Mouse (Mus musculus) cerebellum, adult 11-12 months (tissue): Measurements from ENCODE around the gene Pdk2.

ENCODE experiments used
- DNase-seq: peaks from one replicate; pipeline ENCODE4 v3.0.0; 2022

Gene Pdk2

DNA sequence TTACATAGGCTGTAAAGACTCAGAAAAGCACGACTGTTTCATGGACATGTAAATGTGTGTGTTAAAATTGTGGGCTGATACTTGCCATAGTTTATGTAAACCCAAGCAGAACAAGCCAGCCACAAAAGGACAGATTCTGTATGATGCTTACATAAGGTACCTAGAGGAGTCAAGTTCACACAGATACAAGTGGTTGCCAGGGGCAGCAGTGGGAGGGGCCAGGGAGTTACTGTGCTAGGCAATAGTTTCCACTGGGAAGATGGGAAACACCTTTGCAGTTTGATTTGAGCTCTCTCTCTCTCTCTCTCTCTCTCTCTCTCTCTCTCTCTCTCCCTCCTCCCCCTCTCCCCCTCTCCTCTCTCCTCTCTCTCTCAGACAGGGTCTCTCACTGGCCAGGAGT, 56.0 kb downstream of the Pdk2 start:
- DNase-seq = peak; percentile 27

GRCm38 (mm10) chr11:94979462-94980179, 61.5 kb downstream of the Pdk2 start:
- DNase-seq = no peak

DNA sequence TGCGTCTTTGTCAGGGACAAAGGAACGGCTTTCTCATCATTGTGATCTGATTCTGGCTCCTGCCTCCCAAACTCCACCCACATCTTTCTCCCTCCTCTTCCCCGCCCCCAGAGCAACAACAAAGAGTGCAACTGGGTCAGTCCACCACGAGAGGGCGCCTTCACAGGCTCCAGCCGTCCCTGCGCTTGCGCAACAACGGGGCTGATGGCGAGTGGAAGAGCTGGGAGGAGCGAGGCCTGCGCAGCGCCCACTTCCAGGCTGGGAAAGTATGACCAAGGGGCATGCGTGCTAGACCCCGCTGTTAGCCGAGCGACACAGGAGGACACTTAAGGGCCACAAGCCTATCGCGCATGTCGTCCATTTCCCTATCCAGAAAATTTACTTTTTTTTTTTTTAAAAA, 62.2 kb downstream of the Pdk2 start:
- DNase-seq = peak; percentile 97

DNA sequence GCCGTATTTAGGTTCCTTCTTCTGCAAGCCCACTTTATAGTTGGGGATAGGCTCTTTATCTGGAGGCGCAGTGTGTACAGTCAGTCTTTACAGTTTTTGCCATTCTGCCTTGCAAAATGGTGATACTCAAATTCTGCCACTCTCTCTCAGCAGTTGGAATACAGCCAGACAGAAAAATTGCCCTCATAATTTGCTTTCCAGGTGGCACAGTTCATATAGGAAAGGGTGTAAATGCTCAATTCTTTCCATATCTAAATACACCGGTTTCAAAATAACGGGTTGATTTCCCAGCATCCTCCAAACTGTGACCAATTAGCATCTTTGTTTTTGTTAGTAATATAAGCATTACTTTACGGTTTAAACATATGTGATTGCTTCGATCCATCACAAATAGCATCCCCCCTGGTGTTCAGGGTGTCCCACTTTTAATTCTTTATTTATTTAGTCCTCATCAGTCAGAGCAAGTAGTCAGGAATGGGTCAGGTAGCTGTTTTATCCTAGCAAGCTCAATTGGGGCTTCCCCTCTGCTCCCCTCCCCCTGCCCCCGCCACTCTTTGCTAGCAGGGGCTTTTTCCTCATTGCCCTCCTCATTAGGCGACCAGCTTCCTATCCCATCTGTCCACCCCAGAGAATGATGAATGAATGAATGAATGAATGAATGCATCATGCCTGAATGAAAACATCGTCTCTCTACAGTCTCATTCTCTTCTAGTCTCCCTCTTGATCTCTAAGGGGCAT, 62.8 kb downstream of the Pdk2 start:
- DNase-seq = no peak
